Mouse (Mus musculus) kidney, postnatal 25 days (tissue): ENCODE measurements around the gene Cdr1.

ENCODE experiments used
- DNase-seq, 2 experiments: peaks; one replicate each; pipeline ENCODE4 v3.0.0; 2021; ENCODE audit warnings: mixed read lengths in 2 of 2

Cdr1 gene

GRCm38 (mm10) chrX:61185458-61185857, at the start of gene Cdr1:
Gene Cdr1, minus strand, starts transcription at chrX:61185558.
- no peak for DNase-seq

GRCm38 (mm10) chrX:61185869-61186268, 511 bp upstream of the Cdr1 start:
- no peak for DNase-seq

GRCm38 (mm10) chrX:61166519-61166918, 18.8 kb downstream of the Cdr1 start:
- no peak for DNase-seq

GRCm38 (mm10) chrX:61161249-61161648, 24.1 kb downstream of the Cdr1 start:
- DNase-seq: no peak

GRCm38 (mm10) chrX:61154657-61155256, 30.6 kb downstream of the Cdr1 start:
- no peak for DNase-seq

- DNase-seq: no peak
Observed at GRCm38 (mm10) chrX:61154246-61154645, 31.1 kb downstream of the Cdr1 start.

GRCm38 (mm10) chrX:61146569-61146968, 38.8 kb downstream of the Cdr1 start:
- DNase-seq: no peak

GRCm38 (mm10) chrX:61145416-61145815, 39.9 kb downstream of the Cdr1 start:
- no peak for DNase-seq

GRCm38 (mm10) chrX:61134592-61134991, 50.8 kb downstream of the Cdr1 start:
- no peak for DNase-seq
